Mouse (Mus musculus) myocyte (in vitro differentiated cells): Measurements from ENCODE around the gene Ugt1a9. TPM values are rescaled to one million over a fixed set of nuclear protein-coding genes. Genes with fewer than 3 reads are reported as not detected.

Experiments
- H3K27me3 ChIP-seq: one replicate; pipeline ENCODE4 v1.6.1; 2011; ENCODE audit not compliant: control insufficient read depth, insufficient read depth, insufficient read length
- H3K36me3 ChIP-seq: one replicate; pipeline ENCODE4 v1.6.1; 2011; ENCODE audit not compliant: control insufficient read depth, insufficient read depth
- H3K4me2 ChIP-seq: one replicate; pipeline ENCODE4 v1.6.1; 2011; ENCODE audit warnings: low read depth, control low read depth
- H3K4me3 ChIP-seq: one replicate; pipeline ENCODE4 v1.5.1; 2011; ENCODE audit warnings: mild to moderate bottlenecking, control low read depth, moderate library complexity
- H3K79me2 ChIP-seq: one replicate; pipeline ENCODE4 v1.6.1; 2011; ENCODE audit not compliant: control insufficient read depth, insufficient read depth
- H3ac ChIP-seq: one replicate; pipeline ENCODE4 v1.6.1; 2011; ENCODE audit not compliant: control insufficient read depth, insufficient read length
- CEBPB ChIP-seq: IDR thresholded peaks from 2 replicates; pipeline ENCODE4 v1.6.1; 2011; ENCODE audit warnings: mild to moderate bottlenecking, moderate library complexity; ENCODE audit not compliant: poor library complexity, insufficient read depth, severe bottlenecking
- E2F4 ChIP-seq: IDR thresholded peaks from one replicate; pipeline ENCODE4 v1.6.1; 2011; ENCODE audit warnings: mild to moderate bottlenecking, control low read depth, moderate library complexity; ENCODE audit not compliant: insufficient read depth
- MAX ChIP-seq: IDR thresholded peaks from one replicate; pipeline ENCODE4 v1.6.1; 2011; ENCODE audit warnings: low read depth, mild to moderate bottlenecking, control low read depth
- MYOD1 ChIP-seq, 3 experiments: IDR thresholded peaks; one replicate each; pipeline ENCODE4 v1.6.1; 2011; ENCODE audit warnings: control low read depth in 2 of 3, low read depth in 2 of 3, mild to moderate bottlenecking in 2 of 3, moderate library complexity in 1 of 3; ENCODE audit not compliant: insufficient read length in 2 of 3, control insufficient read depth in 1 of 3
- MYOG ChIP-seq, 3 experiments: IDR thresholded peaks; one replicate each; pipeline ENCODE4 v1.6.1; 2011; ENCODE audit warnings: control low read depth in 2 of 3, low read depth in 2 of 3, mild to moderate bottlenecking in 2 of 3; ENCODE audit not compliant: insufficient read length in 2 of 3, control insufficient read depth in 1 of 3, insufficient read depth in 1 of 3
- POLR2A ChIP-seq: IDR thresholded peaks from one replicate; pipeline ENCODE4 v1.6.1; 2011; ENCODE audit warnings: low read depth, mild to moderate bottlenecking, control low read depth, moderate library complexity; ENCODE audit not compliant: insufficient read length
- POLR2AphosphoS2 ChIP-seq: IDR thresholded peaks from one replicate; pipeline ENCODE4 v1.6.1; 2011; ENCODE audit warnings: low read depth, control low read depth; ENCODE audit not compliant: insufficient read length
- REST ChIP-seq: IDR thresholded peaks from one replicate; pipeline ENCODE4 v1.6.1; 2011; ENCODE audit warnings: mild to moderate bottlenecking, control low read depth, moderate library complexity; ENCODE audit not compliant: insufficient read depth, insufficient read length
- SRF ChIP-seq: IDR thresholded peaks from one replicate; pipeline ENCODE4 v1.6.1; 2011; ENCODE audit warnings: low read depth; ENCODE audit not compliant: control insufficient read depth, insufficient read length
- TCF12 ChIP-seq: IDR thresholded peaks from one replicate; pipeline ENCODE4 v1.6.1; 2011; ENCODE audit warnings: mild to moderate bottlenecking, control low read depth; ENCODE audit not compliant: poor library complexity, insufficient read depth, severe bottlenecking
- TCF3 ChIP-seq: IDR thresholded peaks from one replicate; pipeline ENCODE4 v1.6.1; 2011; ENCODE audit warnings: low read depth, control low read depth; ENCODE audit not compliant: insufficient read length
- USF1 ChIP-seq: IDR thresholded peaks from one replicate; pipeline ENCODE4 v1.6.1; 2011; ENCODE audit warnings: low read depth, mild to moderate bottlenecking, control low read depth, moderate library complexity
- polyA plus RNA-seq: library from polyadenylated mRNA; unstranded; fragments of >200 nt; fragmentation: generic; extraction: Trizol; gene quantifications from one replicate; pipeline ENCODE4 v1.2.1, GENCODE M21; 2012; ENCODE audit warnings: missing spikeins

Ugt1a9 gene
- polyA plus RNA-seq, 1 experiment: not detected

- no peak overlapping the region for H3K4me2 ChIP-seq
- H3K79me2 ChIP-seq: no peaks in the 10 kb centered on the region
- H3K36me3 ChIP-seq: no peaks in the 10 kb centered on the region
- no peak overlapping the region for H3ac ChIP-seq
- no peaks in the 10 kb centered on the region for H3K27me3 ChIP-seq
- no peak overlapping the region for H3K4me3 ChIP-seq
- no peak for TF ChIP-seq MAX
- TF ChIP-seq CEBPB: no peak
- no peak for TF ChIP-seq USF1
- TF ChIP-seq SRF: no peak
- no peak for TF ChIP-seq MYOG (IDR thresholded peaks at IDR 0.05; ENCODE audit: control insufficient read depth in 1 of 3, insufficient read depth in 1 of 3, insufficient read length in 2 of 3, low read depth in 2 of 3)
- no peak for TF ChIP-seq POLR2AphosphoS2
- TF ChIP-seq TCF12: no peak
- no peak for TF ChIP-seq TCF3
Measured at GRCm38 (mm10) chr1:88216551-88216950, 146.0 kb downstream of the Ugt1a9 start.

GRCm38 (mm10) chr1:88217144-88217543 is 146.5 kb downstream of the Ugt1a9 start:
- H3K4me2 ChIP-seq: no peak overlapping the region
- no peaks in the 10 kb centered on the region for H3K79me2 ChIP-seq
- no peak for TF ChIP-seq SRF
- no peak for TF ChIP-seq MAX
- no peak for TF ChIP-seq CEBPB
- TF ChIP-seq TCF3: no peak
- TF ChIP-seq MYOD1 (IDR thresholded peaks at IDR 0.05; ENCODE audit: control insufficient read depth in 1 of 3, insufficient read length in 2 of 3, low read depth in 2 of 3): no peak
- no peak for TF ChIP-seq E2F4
- no peak for TF ChIP-seq USF1
- no peak for TF ChIP-seq TCF12
- TF ChIP-seq POLR2A: no peak
- no peak for TF ChIP-seq REST
- TF ChIP-seq MYOG (IDR thresholded peaks at IDR 0.05; ENCODE audit: control insufficient read depth in 1 of 3, insufficient read depth in 1 of 3, insufficient read length in 2 of 3, low read depth in 2 of 3): no peak
- no peak overlapping the region for H3K4me3 ChIP-seq
- no peaks in the 10 kb centered on the region for H3K36me3 ChIP-seq
- no peaks in the 10 kb centered on the region for H3K27me3 ChIP-seq
- no peak overlapping the region for H3ac ChIP-seq

GRCm38 (mm10) chr1:88217576-88217975 is 147.0 kb downstream of the Ugt1a9 start:
- Histone ChIP-seq H3K79me2 (no peaks in the 10 kb centered on the region), H3K27me3 (no peaks in the 10 kb centered on the region), H3ac (no peak overlapping the region), H3K4me3 (no peak overlapping the region), H3K36me3 (no peaks in the 10 kb centered on the region), H3K4me2 (no peak overlapping the region)
- TF ChIP-seq MYOD1 (IDR thresholded peaks at IDR 0.05; ENCODE audit: control insufficient read depth in 1 of 3, insufficient read length in 2 of 3, low read depth in 2 of 3) (no peak), REST (no peak), E2F4 (no peak), USF1 (no peak), MAX (no peak), MYOG (IDR thresholded peaks at IDR 0.05; ENCODE audit: control insufficient read depth in 1 of 3, insufficient read depth in 1 of 3, insufficient read length in 2 of 3, low read depth in 2 of 3) (no peak), CEBPB (no peak), SRF (no peak), POLR2A (no peak), POLR2AphosphoS2 (no peak), TCF12 (no peak), TCF3 (no peak)

GRCm38 (mm10) chr1:88218051-88218450 is 147.5 kb downstream of the Ugt1a9 start:
- Histone ChIP-seq H3K36me3 (no peaks in the 10 kb centered on the region), H3ac (no peak overlapping the region), H3K79me2 (no peaks in the 10 kb centered on the region), H3K4me2 (no peak overlapping the region), H3K4me3 (no peak overlapping the region), H3K27me3 (no peaks in the 10 kb centered on the region)
- TF ChIP-seq E2F4 (no peak), MAX (no peak)

GRCm38 (mm10) chr1:88218591-88218990 is 148.0 kb downstream of the Ugt1a9 start:
- no peaks in the 10 kb centered on the region for H3K79me2 ChIP-seq
- H3ac ChIP-seq: no peak overlapping the region
- H3K36me3 ChIP-seq: no peaks in the 10 kb centered on the region
- no peak overlapping the region for H3K4me3 ChIP-seq
- H3K27me3 ChIP-seq: no peaks in the 10 kb centered on the region
- no peak overlapping the region for H3K4me2 ChIP-seq
- no peak for TF ChIP-seq E2F4
- TF ChIP-seq CEBPB: no peak
- no peak for TF ChIP-seq USF1
- no peak for TF ChIP-seq POLR2AphosphoS2
- TF ChIP-seq REST: no peak
- no peak for TF ChIP-seq TCF12
- TF ChIP-seq MYOD1 (IDR thresholded peaks at IDR 0.05; ENCODE audit: control insufficient read depth in 1 of 3, insufficient read length in 2 of 3, low read depth in 2 of 3): no peak
- TF ChIP-seq MYOG (IDR thresholded peaks at IDR 0.05; ENCODE audit: control insufficient read depth in 1 of 3, insufficient read depth in 1 of 3, insufficient read length in 2 of 3, low read depth in 2 of 3): no peak
- no peak for TF ChIP-seq SRF
- TF ChIP-seq POLR2A: no peak
- TF ChIP-seq MAX: no peak
- TF ChIP-seq TCF3: no peak
